Mouse (Mus musculus) forebrain, embryonic 11.5 days (tissue): ENCODE measurements around the gene R3hcc1l. TPM values are rescaled to one million over a fixed set of nuclear protein-coding genes. Genes with fewer than 3 reads are reported as not detected.

ENCODE experiments used
- ATAC-seq: fragments of 200-750 bp; cut with Nextera tagmentation; replicated peaks from 2 replicates; pipeline ENCODE4 v1.8.0; 2017; ENCODE audit warnings: moderate TSS enrichment; ENCODE audit not compliant: low FRiP score
- DNase-seq: peaks from one replicate; pipeline ENCODE4 v3.0.0-alpha.2; 2017; ENCODE audit warnings: low spot score
- H3K27ac ChIP-seq: fragments of 300-500 bp; sonication (generic); 2 replicates; pipeline ENCODE4 v1.5.1; 2014; ENCODE audit warnings: low read depth, low read length
- H3K27me3 ChIP-seq: fragments of 300-500 bp; sonication (generic); 2 replicates; pipeline ENCODE4 v1.6.1; 2014; ENCODE audit warnings: mild to moderate bottlenecking, low read length, mixed read lengths; ENCODE audit not compliant: control insufficient read depth, insufficient read depth
- H3K36me3 ChIP-seq: fragments of 300-500 bp; sonication (generic); 2 replicates; pipeline ENCODE4 v1.6.1; 2014; ENCODE audit warnings: mild to moderate bottlenecking, low read length, moderate library complexity, mixed read lengths; ENCODE audit not compliant: control insufficient read depth, insufficient read depth
- H3K4me1 ChIP-seq: fragments of 300-500 bp; sonication (generic); replicated peaks from 2 replicates; pipeline ENCODE4 v1.6.1; 2014; ENCODE audit warnings: low read length, mixed read lengths; ENCODE audit not compliant: control insufficient read depth, insufficient read depth
- H3K4me2 ChIP-seq: fragments of 300-500 bp; sonication (generic); 2 replicates; pipeline ENCODE4 v1.6.1; 2014; ENCODE audit warnings: low read depth, mild to moderate bottlenecking, low read length, moderate library complexity, mixed read lengths; ENCODE audit not compliant: severe bottlenecking
- H3K4me3 ChIP-seq: fragments of 300-500 bp; sonication (generic); 2 replicates; pipeline ENCODE4 v1.5.1; 2014; ENCODE audit warnings: low read depth, low read length
- H3K9ac ChIP-seq: fragments of 300-500 bp; sonication (generic); 2 replicates; pipeline ENCODE4 v1.6.1; 2014; ENCODE audit warnings: low read length
- H3K9me3 ChIP-seq: fragments of 300-500 bp; sonication (generic); 2 replicates; pipeline ENCODE4 v1.6.1; 2016; ENCODE audit warnings: low read length, mixed read lengths; ENCODE audit not compliant: control insufficient read depth
- WGBS: fragments of 180-500 bp; shearing (Covaris S2); extraction: QIAGEN DNeasy Blood & Tissue Kit; methylation state at CpG from one replicate; pipeline ENCODE4 v1.1.7; 2014; 5-methylcytosine and 5-hydroxymethylcytosine counted together
- polyA plus RNA-seq: library from polyadenylated mRNA; unstranded; fragments of >200 nt; fragmentation: Nextera tagmentation; extraction: Ambion mirVana; gene quantifications from 2 replicates; pipeline ENCODE4 v1.2.1, GENCODE M21; 2014

R3hcc1l gene
- polyA plus RNA-seq, 1 experiment from 2014 or later, result 25.7 TPM

DNA sequence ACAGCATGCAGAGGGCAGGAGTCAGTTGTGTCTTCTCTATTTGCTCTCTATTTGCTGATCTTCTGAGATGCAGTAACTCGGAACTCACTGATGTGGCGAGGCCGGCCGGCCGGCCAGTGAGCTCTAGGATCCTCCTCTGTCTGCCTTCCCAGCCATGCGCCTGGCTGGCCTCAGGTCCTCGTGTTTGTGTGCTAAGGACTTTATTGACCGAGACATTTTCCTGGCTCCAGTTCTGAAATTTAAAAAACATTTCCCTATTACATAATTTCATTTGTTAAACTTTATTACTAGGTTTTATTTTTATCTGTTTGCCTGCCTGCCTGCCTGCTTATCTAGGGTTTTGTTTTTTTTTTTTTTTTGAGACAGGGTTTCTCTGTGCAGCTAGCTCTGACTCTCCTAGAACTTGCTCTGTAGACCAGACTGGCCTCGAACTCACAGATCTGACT is 11.5 kb downstream of the R3hcc1l start:
- 78% methylated on average over 9 of the region's 9 CpGs for WGBS
- Histone ChIP-seq H3K36me3 (no peaks in the 10 kb centered on the region), H3K27ac (no peak overlapping the region), H3K4me1 (0 out of 2 replicates have a peak, but pooled peaks cover 1% of the 10 kb centered on the region), H3K4me3 (no peak overlapping the region), H3K9me3 (no peaks in the 10 kb centered on the region), H3K9ac (no peak overlapping the region), H3K27me3 (no peaks in the 10 kb centered on the region), H3K4me2 (no peak overlapping the region)
- DNase-seq (no peak), ATAC-seq (no peak)

DNA sequence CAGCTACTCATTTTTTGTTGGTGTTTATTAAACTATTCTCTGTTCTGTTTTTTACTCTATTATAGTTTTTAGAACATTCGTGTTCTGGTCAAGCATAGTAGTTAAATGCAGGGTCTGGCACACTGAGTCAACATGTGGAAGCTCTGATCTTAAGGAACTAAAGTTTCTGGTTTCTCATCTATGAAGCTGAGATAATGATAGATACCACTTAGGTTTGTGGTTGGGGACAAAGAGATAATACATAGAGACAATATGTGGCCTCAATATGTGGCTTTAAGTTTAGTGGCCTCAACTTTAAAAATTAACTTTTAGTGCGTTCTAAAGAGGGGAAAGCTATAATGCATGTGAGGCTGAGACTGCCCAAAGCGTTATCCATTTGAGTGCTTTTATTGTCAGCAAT is 15.9 kb downstream of the R3hcc1l start:
- no peak overlapping the region for H3K4me3 ChIP-seq
- H3K9me3 ChIP-seq, result no peaks in the 10 kb centered on the region
- H3K4me1 ChIP-seq, result 0 out of 2 replicates have a peak, but pooled peaks cover 1% of the 10 kb centered on the region
- no peak overlapping the region for H3K4me2 ChIP-seq
- no peaks in the 10 kb centered on the region for H3K36me3 ChIP-seq
- no peak overlapping the region for H3K27ac ChIP-seq
- no peak for ATAC-seq
- no peak overlapping the region for H3K9ac ChIP-seq
- no peaks in the 10 kb centered on the region for H3K27me3 ChIP-seq
- DNase-seq, result no peak
- WGBS, result 87% methylated on average over 3 of the region's 3 CpGs

- Histone ChIP-seq H3K4me3 (no peak overlapping the region), H3K27ac (no peak overlapping the region), H3K4me2 (no peak overlapping the region), H3K4me1 (0 out of 2 replicates have a peak, but pooled peaks cover 1% of the 10 kb centered on the region), H3K9ac (no peak overlapping the region), H3K27me3 (no peaks in the 10 kb centered on the region), H3K36me3 (no peaks in the 10 kb centered on the region), H3K9me3 (no peaks in the 10 kb centered on the region)
- 93% methylated on average over 1 of the region's 1 CpGs for WGBS
- DNase-seq (no peak), ATAC-seq (no peak)
These were observed 19.0 kb downstream of the R3hcc1l start for GRCm38 (mm10) chr19:42537600-42537999.

GRCm38 (mm10) chr19:42538911-42539310 is 20.4 kb downstream of the R3hcc1l start:
- DNase-seq (no peak), ATAC-seq (no peak)
- H3K9ac ChIP-seq, result no peak overlapping the region
- H3K4me1 ChIP-seq, result no peaks in the 10 kb centered on the region
- no peaks in the 10 kb centered on the region for H3K9me3 ChIP-seq
- H3K4me3 ChIP-seq, result no peak overlapping the region
- H3K4me2 ChIP-seq, result no peak overlapping the region
- WGBS, result 89% methylated on average over 2 of the region's 2 CpGs
- H3K36me3 ChIP-seq, result no peaks in the 10 kb centered on the region
- H3K27me3 ChIP-seq, result no peaks in the 10 kb centered on the region
- no peak overlapping the region for H3K27ac ChIP-seq

- Histone ChIP-seq H3K36me3 (no peaks in the 10 kb centered on the region), H3K27me3 (no peaks in the 10 kb centered on the region), H3K4me1 (no peaks in the 10 kb centered on the region), H3K9me3 (no peaks in the 10 kb centered on the region), H3K4me2 (no peak overlapping the region), H3K4me3 (no peak overlapping the region), H3K9ac (no peak overlapping the region), H3K27ac (no peak overlapping the region)
- ATAC-seq (no peak), DNase-seq (no peak)
- WGBS, result 90% methylated on average over 7 of the region's 7 CpGs
These were observed 21.0 kb downstream of the R3hcc1l start for GRCm38 (mm10) chr19:42539414-42540189.

GRCm38 (mm10) chr19:42540649-42541048 is 22.1 kb downstream of the R3hcc1l start:
- DNase-seq (no peak), ATAC-seq (no peak)
- H3K9ac ChIP-seq, result no peak overlapping the region
- no peak overlapping the region for H3K4me3 ChIP-seq
- no peak overlapping the region for H3K4me2 ChIP-seq
- H3K4me1 ChIP-seq, result no peaks in the 10 kb centered on the region
- no peaks in the 10 kb centered on the region for H3K27me3 ChIP-seq
- no peaks in the 10 kb centered on the region for H3K36me3 ChIP-seq
- no peak overlapping the region for H3K27ac ChIP-seq
- H3K9me3 ChIP-seq, result no peaks in the 10 kb centered on the region
- WGBS, result 81% methylated on average over 3 of the region's 3 CpGs

DNA sequence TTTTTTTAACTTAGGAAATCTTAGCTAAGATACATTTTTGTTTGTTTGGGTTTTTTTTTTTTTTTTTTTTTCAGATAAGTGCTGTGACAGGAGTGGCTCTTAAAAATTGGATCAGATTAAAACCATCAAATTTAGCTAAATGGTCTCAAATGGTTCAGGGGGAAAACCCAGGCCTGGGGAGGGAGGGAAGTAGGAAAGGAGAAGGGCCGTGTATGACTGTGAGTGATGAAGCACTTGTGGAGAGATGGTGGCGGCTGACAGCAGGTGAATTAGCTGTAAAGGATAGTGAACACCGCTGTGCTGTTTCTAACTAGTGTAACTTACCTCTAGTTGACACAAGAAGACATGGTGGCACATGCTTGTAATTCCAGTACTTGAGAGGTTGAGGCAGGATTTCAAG is 40.1 kb downstream of the R3hcc1l start:
- H3K9ac ChIP-seq, result no peak overlapping the region
- no peaks in the 10 kb centered on the region for H3K27me3 ChIP-seq
- H3K4me2 ChIP-seq, result no peak overlapping the region
- no peak overlapping the region for H3K27ac ChIP-seq
- H3K4me3 ChIP-seq, result no peak overlapping the region
- H3K4me1 ChIP-seq, result no peaks in the 10 kb centered on the region
- ATAC-seq (no peak), DNase-seq (no peak)
- no peaks in the 10 kb centered on the region for H3K9me3 ChIP-seq
- WGBS, result 87% methylated on average over 3 of the region's 3 CpGs
- no peaks in the 10 kb centered on the region for H3K36me3 ChIP-seq

GRCm38 (mm10) chr19:42561991-42562390 is 43.4 kb downstream of the R3hcc1l start:
- Histone ChIP-seq H3K27ac (no peak overlapping the region), H3K4me2 (no peak overlapping the region), H3K27me3 (no peaks in the 10 kb centered on the region), H3K4me3 (no peak overlapping the region), H3K9me3 (no peaks in the 10 kb centered on the region), H3K4me1 (no peaks in the 10 kb centered on the region), H3K9ac (no peak overlapping the region), H3K36me3 (no peaks in the 10 kb centered on the region)
- ATAC-seq, result no peak
- WGBS, result 94% methylated on average over 1 of the region's 1 CpGs
- DNase-seq, result no peak

GRCm38 (mm10) chr19:42562981-42563380 is 44.4 kb downstream of the R3hcc1l start:
- Histone ChIP-seq H3K9ac (no peak overlapping the region), H3K4me1 (no peaks in the 10 kb centered on the region), H3K4me3 (no peak overlapping the region), H3K36me3 (no peaks in the 10 kb centered on the region), H3K27me3 (no peaks in the 10 kb centered on the region), H3K4me2 (no peak overlapping the region), H3K9me3 (no peaks in the 10 kb centered on the region), H3K27ac (no peak overlapping the region)
- DNase-seq (no peak), ATAC-seq (no peak)
- 96% methylated on average over 3 of the region's 3 CpGs for whole genome bisulfite sequencing
